Mouse (Mus musculus) left cerebral cortex, adult 2 months (tissue): ENCODE data around the gene Otud7a. TPM values are rescaled to one million over a fixed set of nuclear protein-coding genes. Genes with fewer than 3 reads are reported as not detected.

Experiments
- DNase-seq, 2 experiments: peaks; one replicate each; pipeline ENCODE4 v3.0.0; 2021 to 2022; ENCODE audit warnings: low spot score in 2 of 2, mixed read lengths in 1 of 2; ENCODE audit errors: extremely low spot score in 1 of 2
- H3K27ac ChIP-seq: fragments of 200-600 bp; 2 replicates; pipeline ENCODE4 v1.8.1; 2022
- H3K4me3 ChIP-seq: fragments of 200-600 bp; 2 replicates; pipeline ENCODE4 v1.8.1; 2022
- CTCF ChIP-seq: fragments of 200-600 bp; IDR thresholded peaks from 2 replicates; pipeline ENCODE4 v1.8.1; 2022; ENCODE audit warnings: antibody characterized with exemption, mild to moderate bottlenecking, moderate library complexity
- intact Hi-C: fragments of 180-260 bp; cut with DNase I; formaldehyde crosslinking; loops from one replicate; pipeline ENCODE4 v1.15.1; 2025
- total RNA-seq, 2 experiments: library from RNA; stranded (reverse); gene quantifications; 2 replicates each; pipeline ENCODE4 v1.2.3; 2021

The Otud7a gene
- total RNA-seq, 2 experiments from 2014 or later: 81.9 to 86.2 TPM

GRCm38 (mm10) chr7:63559679-63560078 lies 115.1 kb downstream of the Otud7a start:
- no peak overlapping the region for H3K4me3 ChIP-seq
- TF ChIP-seq CTCF: no peak
- intact Hi-C loops: loop anchor here (5.0 kb wide), 1 partner anchor 112 kb away; no protein-coding TSS in a partner anchor
- DNase-seq: no peak
- H3K27ac ChIP-seq: no peak overlapping the region

- Histone ChIP-seq H3K4me3 (no peak overlapping the region), H3K27ac (peak overlapping the region; percentile 10; the same call in 1 of the 2 replicates)
- TF ChIP-seq CTCF: no peak
- DNase-seq: no peak
- intact Hi-C loops: loop anchor here (10.0 kb wide), 1 partner anchor 659 kb away; no protein-coding TSS in a partner anchor
These were observed 138.8 kb downstream of the Otud7a start for GRCm38 (mm10) chr7:63583310-63583709.

- no peak for DNase-seq
- Histone ChIP-seq H3K27ac (peak overlapping the region; percentile 3; the same call in 1 of the 2 replicates), H3K4me3 (no peak overlapping the region)
- intact Hi-C loops: loop anchor here (2.0 to 10.0 kb wide), 5 partner anchors 81 to 662 kb away; partner anchors contain the start of gene Otud7a
- TF ChIP-seq CTCF: peak; percentile 47
These were observed 141.8 kb downstream of the Otud7a start for GRCm38 (mm10) chr7:63586184-63586870.

- peak; percentile 28 for TF ChIP-seq CTCF
- DNase-seq: no peak
- Histone ChIP-seq H3K4me3 (no peak overlapping the region), H3K27ac (peak overlapping the region; percentile 47)
- intact Hi-C loops: no loop called here
These were observed 145.8 kb downstream of the Otud7a start for GRCm38 (mm10) chr7:63590305-63590704.

- H3K4me3 ChIP-seq: no peak overlapping the region
- DNase-seq: no peak
- 0 out of 2 replicates have a peak overlapping the region, but pooled peaks have one; percentile 47 for H3K27ac ChIP-seq
- TF ChIP-seq CTCF: no peak
- intact Hi-C loops: no loop called here
These were observed 146.8 kb downstream of the Otud7a start for GRCm38 (mm10) chr7:63591322-63591721.

- DNase-seq: no peak
- Histone ChIP-seq H3K27ac (no peak overlapping the region), H3K4me3 (no peak overlapping the region)
- no peak for TF ChIP-seq CTCF
- intact Hi-C loops: no loop called here
These were observed 147.5 kb downstream of the Otud7a start for GRCm38 (mm10) chr7:63592061-63592460.

- no peak overlapping the region for H3K27ac ChIP-seq
These were observed 160.3 kb downstream of the Otud7a start for GRCm38 (mm10) chr7:63604827-63605226.

GRCm38 (mm10) chr7:63617018-63617417 lies 172.5 kb downstream of the Otud7a start:
- no peak overlapping the region for H3K27ac ChIP-seq
- no peak for TF ChIP-seq CTCF

More at GRCm38 (mm10) chr7:63604827-63605226, 160.3 kb downstream of the Otud7a start:
- no peak overlapping the region for H3K4me3 ChIP-seq
- DNase-seq: peak in 1 of 2 experiments; percentile 3
- TF ChIP-seq CTCF: no peak
- intact Hi-C loops: no loop called here

GRCm38 (mm10) chr7:63620776-63621340 lies 176.3 kb downstream of the Otud7a start:
- DNase-seq: no peak
- TF ChIP-seq CTCF: no peak

More at GRCm38 (mm10) chr7:63617018-63617417, 172.5 kb downstream of the Otud7a start:
- no peak for DNase-seq
- intact Hi-C loops: no loop called here
- H3K4me3 ChIP-seq: no peak overlapping the region

GRCm38 (mm10) chr7:63637651-63638050 lies 193.1 kb downstream of the Otud7a start:
- peak overlapping the region; percentile 56 for H3K27ac ChIP-seq
- no peak for DNase-seq
- TF ChIP-seq CTCF: no peak
- intact Hi-C loops: no loop called here
- H3K4me3 ChIP-seq: no peak overlapping the region

More at GRCm38 (mm10) chr7:63620776-63621340, 176.3 kb downstream of the Otud7a start:
- intact Hi-C loops: no loop called here
- Histone ChIP-seq H3K27ac (peak overlapping the region; percentile 69), H3K4me3 (no peak overlapping the region)

GRCm38 (mm10) chr7:63644002-63644401 lies 199.5 kb downstream of the Otud7a start:
- no peak overlapping the region for H3K27ac ChIP-seq
- no peak overlapping the region for H3K4me3 ChIP-seq
- intact Hi-C loops: no loop called here
- DNase-seq: no peak
- no peak for TF ChIP-seq CTCF

GRCm38 (mm10) chr7:63647136-63647535 lies 202.6 kb downstream of the Otud7a start:
- Histone ChIP-seq H3K27ac (no peak overlapping the region), H3K4me3 (no peak overlapping the region)
- no peak for DNase-seq
- intact Hi-C loops: no loop called here
- TF ChIP-seq CTCF: no peak
